Mouse (Mus musculus) kidney, embryonic 15.5 days (tissue): ENCODE data around the gene Abi1. TPM values are rescaled to one million over a fixed set of nuclear protein-coding genes. Genes with fewer than 3 reads are reported as not detected.
A peak's percentile ranks its signal among the peaks of the same experiment; 100 is the strongest.
"Not testable (repeated sequence)": the region's sequence is repeated elsewhere in the genome, so short reads cannot be mapped to it uniquely, and the experiment has no call there.

Source experiments
- ATAC-seq: fragments of 200-750 bp; cut with Nextera tagmentation; replicated peaks from 2 replicates; pipeline ENCODE4 v1.8.0; 2017; ENCODE audit warnings: moderate TSS enrichment; ENCODE audit not compliant: low FRiP score
- H3K27ac ChIP-seq: fragments of 300-500 bp; sonication (generic); 2 replicates; pipeline ENCODE4 v1.5.1; 2015; ENCODE audit warnings: mild to moderate bottlenecking, inconsistent platforms
- H3K27me3 ChIP-seq: fragments of 300-500 bp; sonication (generic); 2 replicates; pipeline ENCODE4 v1.6.1; 2015; ENCODE audit warnings: inconsistent platforms
- H3K36me3 ChIP-seq: fragments of 300-500 bp; sonication (generic); 2 replicates; pipeline ENCODE4 v1.6.1; 2015; ENCODE audit warnings: inconsistent platforms
- H3K4me1 ChIP-seq: fragments of 300-500 bp; sonication (generic); 2 replicates; pipeline ENCODE4 v1.6.1; 2015; ENCODE audit warnings: inconsistent platforms
- H3K4me2 ChIP-seq: fragments of 300-500 bp; sonication (generic); 2 replicates; pipeline ENCODE4 v1.6.1; 2015; ENCODE audit warnings: moderate library complexity, mild to moderate bottlenecking, inconsistent platforms
- H3K4me3 ChIP-seq: fragments of 300-500 bp; sonication (generic); replicated peaks from 2 replicates; pipeline ENCODE4 v1.5.1; 2015; ENCODE audit warnings: mild to moderate bottlenecking, inconsistent platforms
- H3K9ac ChIP-seq: fragments of 300-500 bp; sonication (generic); 2 replicates; pipeline ENCODE4 v1.6.1; 2015; ENCODE audit warnings: mild to moderate bottlenecking, inconsistent platforms
- H3K9me3 ChIP-seq: fragments of 300-500 bp; sonication (generic); replicated peaks from 2 replicates; pipeline ENCODE4 v1.6.1; 2016; ENCODE audit warnings: inconsistent platforms
- WGBS: fragments of 180-500 bp; shearing (Covaris S2); methylation state at CpG from one replicate; pipeline ENCODE4 v1.1.7; 2015; ENCODE audit warnings: mixed read lengths; 5-methylcytosine and 5-hydroxymethylcytosine counted together
- polyA plus RNA-seq: library from polyadenylated mRNA; unstranded; fragments of >200 nt; fragmentation: Nextera tagmentation; extraction: Ambion mirVana; gene quantifications from 2 replicates; pipeline ENCODE4 v1.2.1, GENCODE M21; 2015

Gene Abi1
- polyA plus RNA-seq, 1 experiment from 2014 or later: 47.6 TPM

GRCm38 (mm10) chr2:22955914-22956313, 84.1 kb downstream of the Abi1 start:
- Histone ChIP-seq H3K4me1 (no peaks in the 10 kb centered on the region), H3K27ac (no peak overlapping the region), H3K9me3 (no peaks in the 10 kb centered on the region), H3K36me3 (peaks cover 20% of the 10 kb centered on the region), H3K4me2 (no peak overlapping the region), H3K9ac (no peak overlapping the region), H3K27me3 (no peaks in the 10 kb centered on the region), H3K4me3 (no peak overlapping the region)
- ATAC-seq: no peak
- 79% methylated on average over 5 of the region's 5 CpGs for whole genome bisulfite sequencing

- H3K9me3 ChIP-seq: no peaks in the 10 kb centered on the region
- no peak overlapping the region for H3K4me2 ChIP-seq
- no peak for ATAC-seq
- peaks cover 20% of the 10 kb centered on the region for H3K36me3 ChIP-seq
- no peak overlapping the region for H3K4me3 ChIP-seq
- H3K9ac ChIP-seq: no peak overlapping the region
- 89% methylated on average over 4 of the region's 4 CpGs for WGBS
- no peaks in the 10 kb centered on the region for H3K27me3 ChIP-seq
- H3K4me1 ChIP-seq: no peaks in the 10 kb centered on the region
- no peak overlapping the region for H3K27ac ChIP-seq
Measured at GRCm38 (mm10) chr2:22954278-22954677, 85.8 kb downstream of the Abi1 start.

GRCm38 (mm10) chr2:22949956-22950355, 90.1 kb downstream of the Abi1 start:
- Histone ChIP-seq H3K27me3 (no peaks in the 10 kb centered on the region), H3K27ac (no peak overlapping the region), H3K9ac (no peak overlapping the region), H3K4me3 (no peak overlapping the region), H3K36me3 (peaks cover 17% of the 10 kb centered on the region; the same call in 1 of the 2 replicates), H3K9me3 (no peaks in the 10 kb centered on the region), H3K4me1 (no peaks in the 10 kb centered on the region), H3K4me2 (no peak overlapping the region)
- no peak for ATAC-seq
- 54% methylated on average over 4 of the region's 4 CpGs for WGBS

- Histone ChIP-seq H3K4me1 (no peaks in the 10 kb centered on the region), H3K36me3 (peaks cover 58% of the 10 kb centered on the region), H3K9me3 (no peaks in the 10 kb centered on the region), H3K27me3 (no peaks in the 10 kb centered on the region), H3K9ac (no peak overlapping the region), H3K27ac (no peak overlapping the region), H3K4me2 (no peak overlapping the region), H3K4me3 (no peak overlapping the region)
- WGBS: 87% methylated on average over 1 of the region's 1 CpGs
- ATAC-seq: no peak
Measured at GRCm38 (mm10) chr2:22933556-22933955, 106.5 kb downstream of the Abi1 start.

GRCm38 (mm10) chr2:22928259-22928658, 111.8 kb downstream of the Abi1 start:
- H3K4me2 ChIP-seq: no peak overlapping the region
- H3K4me1 ChIP-seq: no peaks in the 10 kb centered on the region
- no peak for ATAC-seq
- no peaks in the 10 kb centered on the region for H3K9me3 ChIP-seq
- 87% methylated on average over 2 of the region's 2 CpGs for WGBS
- H3K9ac ChIP-seq: no peak overlapping the region
- H3K36me3 ChIP-seq: peaks cover 34% of the 10 kb centered on the region
- no peaks in the 10 kb centered on the region for H3K27me3 ChIP-seq
- no peak overlapping the region for H3K27ac ChIP-seq
- no peak overlapping the region for H3K4me3 ChIP-seq

DNA sequence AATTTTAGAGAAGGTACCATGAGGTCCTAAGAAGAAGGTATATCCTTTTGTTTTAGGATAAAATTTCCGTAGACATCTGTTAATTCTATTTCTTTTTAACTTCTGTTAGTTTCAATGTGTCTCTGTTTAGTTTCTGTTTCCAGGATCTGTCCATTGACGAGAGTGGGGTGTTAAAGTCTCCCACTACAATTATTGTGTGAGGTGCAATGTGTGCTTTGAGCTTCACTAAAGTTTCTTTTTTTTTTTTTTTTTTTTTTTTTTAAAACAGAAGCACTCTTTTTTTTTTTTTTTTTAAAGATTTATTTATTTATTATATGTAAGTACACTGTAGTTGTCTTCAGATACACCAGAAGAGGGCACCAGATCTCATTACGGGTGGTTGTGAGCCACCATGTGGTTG, 114.1 kb downstream of the Abi1 start:
- not testable (repeated sequence) for H3K9me3 ChIP-seq, H3K4me3 ChIP-seq, H3K27ac ChIP-seq, H3K4me1 ChIP-seq, H3K4me2 ChIP-seq, H3K27me3 ChIP-seq, ATAC-seq, H3K9ac ChIP-seq
- WGBS: 92% methylated on average over 3 of the region's 3 CpGs
- peaks cover 33% of the 10 kb centered on the region for H3K36me3 ChIP-seq

DNA sequence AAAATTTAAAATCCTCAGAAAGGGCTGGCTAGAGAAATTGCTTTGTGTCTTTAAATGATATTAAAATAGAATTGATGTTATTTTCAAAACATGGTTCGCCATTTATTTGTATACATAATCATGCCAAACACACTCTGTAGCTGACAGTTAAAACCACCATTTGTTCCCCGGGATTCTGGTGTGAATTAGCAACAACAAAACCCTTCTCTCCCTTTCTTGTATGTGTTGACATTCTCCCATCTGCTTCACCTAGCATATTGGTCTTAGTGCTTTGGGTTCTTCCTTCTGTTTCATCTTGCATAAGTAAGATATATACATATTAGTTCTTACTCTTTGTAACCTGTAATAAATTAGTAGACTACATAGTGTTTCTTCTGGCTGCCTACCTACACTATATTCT, 121.4 kb downstream of the Abi1 start:
- WGBS: 95% methylated on average over 2 of the region's 2 CpGs
- no peaks in the 10 kb centered on the region for H3K9me3 ChIP-seq
- H3K4me3 ChIP-seq: no peak overlapping the region
- H3K27me3 ChIP-seq: no peaks in the 10 kb centered on the region
- H3K4me1 ChIP-seq: no peaks in the 10 kb centered on the region
- H3K4me2 ChIP-seq: no peak overlapping the region
- no peak overlapping the region for H3K27ac ChIP-seq
- ATAC-seq: no peak
- H3K9ac ChIP-seq: no peak overlapping the region
- peaks cover 48% of the 10 kb centered on the region for H3K36me3 ChIP-seq

- no peak overlapping the region for H3K27ac ChIP-seq
Measured at GRCm38 (mm10) chr2:22914421-22914820, 125.6 kb downstream of the Abi1 start.

GRCm38 (mm10) chr2:22903947-22904346, 136.1 kb downstream of the Abi1 start:
- Histone ChIP-seq H3K4me1 (no peaks in the 10 kb centered on the region), H3K27me3 (no peaks in the 10 kb centered on the region), H3K4me2 (no peak overlapping the region), H3K9ac (no peak overlapping the region), H3K4me3 (no peak overlapping the region), H3K36me3 (peaks cover 57% of the 10 kb centered on the region), H3K27ac (no peak overlapping the region), H3K9me3 (no peaks in the 10 kb centered on the region)
- no peak for ATAC-seq
- WGBS: 94% methylated on average over 3 of the region's 3 CpGs

More at GRCm38 (mm10) chr2:22914421-22914820, 125.6 kb downstream of the Abi1 start:
- peaks cover 61% of the 10 kb centered on the region for H3K36me3 ChIP-seq
- WGBS: 79% methylated on average over 3 of the region's 3 CpGs
- no peak overlapping the region for H3K9ac ChIP-seq
- H3K4me1 ChIP-seq: no peaks in the 10 kb centered on the region
- H3K27me3 ChIP-seq: no peaks in the 10 kb centered on the region
- ATAC-seq: no peak
- H3K4me2 ChIP-seq: no peak overlapping the region
- H3K4me3 ChIP-seq: no peak overlapping the region
- no peaks in the 10 kb centered on the region for H3K9me3 ChIP-seq

- H3K36me3 ChIP-seq: no peaks in the 10 kb centered on the region; the same call in 1 of the 2 replicates
- peak within 1 kb of the TSS; percentile 73 for H3K9ac ChIP-seq
- H3K4me2 ChIP-seq: peak within 1 kb of the TSS; percentile 82
- H3K27ac ChIP-seq: peak within 1 kb of the TSS; percentile 84
- no peaks in the 10 kb centered on the region for H3K9me3 ChIP-seq
- H3K27me3 ChIP-seq: no peaks in the 10 kb centered on the region
- H3K4me3 ChIP-seq: peak within 1 kb of the TSS; percentile 93
- no peaks in the 10 kb centered on the region for H3K4me1 ChIP-seq
- WGBS: under 1% methylated on average over 81 of the region's 81 CpGs
- ATAC-seq: peak; percentile 99
Measured at GRCm38 (mm10) chr2:22895282-22896273, 144.5 kb downstream of the Abi1 start, which contains the start of gene Pdss1. Pdss1 (plus strand) TSS chr2:22895522.

- H3K4me3 ChIP-seq: peak overlapping the region; percentile 93
- no peaks in the 10 kb centered on the region for H3K27me3 ChIP-seq
- H3K9ac ChIP-seq: peak overlapping the region; percentile 73
- no peaks in the 10 kb centered on the region for H3K36me3 ChIP-seq
- peak overlapping the region; percentile 84 for H3K27ac ChIP-seq
- peak overlapping the region; percentile 82 for H3K4me2 ChIP-seq
- no peaks in the 10 kb centered on the region for H3K4me1 ChIP-seq
- ATAC-seq: peak; percentile 36
- WGBS: 22% methylated on average over 9 of the region's 9 CpGs
- no peaks in the 10 kb centered on the region for H3K9me3 ChIP-seq
Measured at GRCm38 (mm10) chr2:22894932-22895281, 145.1 kb downstream of the Abi1 start.
